Mouse (Mus musculus): Measurements from ENCODE around the gene Prkcd.

DNA sequence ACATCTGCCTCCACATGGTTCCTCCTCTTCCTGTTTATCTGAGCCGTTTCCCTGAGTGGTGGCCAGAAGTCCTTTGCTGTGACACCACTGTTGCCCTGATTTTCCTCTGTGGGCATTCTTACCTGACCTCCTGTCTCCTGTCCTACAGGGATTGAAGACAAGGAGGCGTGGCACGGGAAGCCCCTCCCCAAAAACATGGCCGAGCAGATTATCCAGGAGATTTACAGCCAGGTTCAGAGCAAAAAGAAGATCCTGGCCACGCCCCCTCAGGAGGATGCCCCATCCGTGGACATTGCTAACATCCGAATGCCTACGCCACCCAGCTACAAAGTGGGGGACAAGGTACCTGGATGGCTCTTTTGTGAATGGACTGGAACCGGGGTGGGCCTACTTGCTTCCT lies 58.0 kb downstream of the Prkcd start:
- TF ChIP-seq CTCF (IDR thresholded peaks at IDR 0.05; ENCODE audit: borderline replicate concordance, control insufficient read depth, extremely low read depth, insufficient read depth, low read length, poor library complexity) (no peak), POLR2A (IDR thresholded peaks at IDR 0.05; ENCODE audit: control insufficient read depth, extremely low read depth, insufficient read depth, low read length, poor library complexity) (no peak)

Measured in thymus, adult 2 months (tissue).